Mouse (Mus musculus): ENCODE measurements around the gene Abcd3.
"Not testable (repeated sequence)": the region's sequence is repeated elsewhere in the genome, so short reads cannot be mapped to it uniquely, and the experiment has no call there.

- not testable (repeated sequence) for TF ChIP-seq CTCF, EP300 (IDR thresholded peaks at IDR 0.05; ENCODE audit: low read depth)
Measured at GRCm38 (mm10) chr3:121754319-121755090, 60.6 kb downstream of the Abcd3 start.

Measured in liver, embryonic 14.5 days (tissue).